19 mouse cellular contexts compared by ENCODE assay signal in genomic region chr3:57603891-57604617, GRCm38 (mm10). TPM values are rescaled to one million over a fixed set of nuclear protein-coding genes. Genes with fewer than 3 reads are reported as not detected.
A peak's percentile ranks its signal among the peaks of the same experiment; 100 is the strongest.
DNase-seq lines count a peak whose midpoint lies in the region; ATAC-seq and TF ChIP-seq lines count a peak whose summit lies in the region.
"Had no signal": no experiment of that assay in that cellular context is flagged by ENCODE, and none has a peak within 500 bp of the region (broad histone marks: within the 10 kb centered on the region; RNA-seq: fewer than 3 reads in every experiment).

No protein-coding gene starts in this region.

- no peak for TF ChIP-seq CTCF in gastrocnemius, adult 2 months (IDR thresholded peaks at IDR 0.05)
- TF ChIP-seq CTCF in kidney, adult 2 months (conservative IDR thresholded peaks at IDR 0.05; ENCODE audit: insufficient read depth, insufficient read length, low read depth, low read length) = no peak
- peak; percentile 7; the same call in 1 of the 2 replicates for TF ChIP-seq CTCF in lung, embryonic 14.5 days (IDR thresholded peaks at IDR 0.05; ENCODE audit: low read depth)
- no peak for TF ChIP-seq CTCF in stomach, postnatal 0 days (IDR thresholded peaks at IDR 0.05; ENCODE audit: low read depth)

- 64% methylated on average over 5 of the region's 5 CpGs for WGBS in kidney, adult 2 months
- WGBS in kidney, embryonic 14.5 days = 65% methylated on average over 5 of the region's 5 CpGs
- WGBS in lung, embryonic 14.5 days = 67% methylated on average over 5 of the region's 5 CpGs
- 57% methylated on average over 5 of the region's 5 CpGs for WGBS in stomach, postnatal 0 days
- WGBS in midbrain, embryonic 14.5 days = 72% methylated on average over 5 of the region's 5 CpGs

- no peaks in the 10 kb centered on the region for H3K36me3 ChIP-seq in kidney, adult 2 months (ENCODE audit: control insufficient read depth, insufficient read depth, low read length)
- no peaks in the 10 kb centered on the region for H3K36me3 ChIP-seq in kidney, embryonic 14.5 days (ENCODE audit: control insufficient read depth, insufficient read depth, low read length)
- no peaks in the 10 kb centered on the region for H3K36me3 ChIP-seq in lung, embryonic 14.5 days (ENCODE audit: insufficient read depth)
- H3K36me3 ChIP-seq in stomach, postnatal 0 days (ENCODE audit: control insufficient read depth, insufficient read depth, low read length) = no peaks in the 10 kb centered on the region
- H3K36me3 ChIP-seq in midbrain, embryonic 14.5 days (ENCODE audit: control insufficient read depth, insufficient read depth, low read length) = no peaks in the 10 kb centered on the region
- H3K36me3 ChIP-seq: forebrain, embryonic 10.5 days had no signal

- H3K4me1 ChIP-seq in kidney, adult 2 months (ENCODE audit: control insufficient read depth, insufficient read depth, low read length) = no peaks in the 10 kb centered on the region
- H3K4me1 ChIP-seq in kidney, embryonic 14.5 days (ENCODE audit: control insufficient read depth, insufficient read depth, low read length) = no peaks in the 10 kb centered on the region
- H3K4me1 ChIP-seq in lung, embryonic 14.5 days (ENCODE audit: insufficient read depth) = no peaks in the 10 kb centered on the region
- H3K4me1 ChIP-seq in stomach, postnatal 0 days (replicated peaks; ENCODE audit: control insufficient read depth, insufficient read depth) = no peaks in the 10 kb centered on the region
- no peaks in the 10 kb centered on the region for H3K4me1 ChIP-seq in midbrain, embryonic 14.5 days (ENCODE audit: control insufficient read depth, insufficient read depth, low read length)
- H3K4me1 ChIP-seq: forebrain, embryonic 10.5 days had no signal

- no peaks in the 10 kb centered on the region for H3K9me3 ChIP-seq in kidney, embryonic 14.5 days (ENCODE audit: control insufficient read depth, low read length)
- H3K9me3 ChIP-seq in lung, embryonic 14.5 days (ENCODE audit: low read depth, low read length) = no peaks in the 10 kb centered on the region
- no peaks in the 10 kb centered on the region for H3K9me3 ChIP-seq in stomach, postnatal 0 days (ENCODE audit: control insufficient read depth, low read length)
- no peaks in the 10 kb centered on the region for H3K9me3 ChIP-seq in midbrain, embryonic 14.5 days (ENCODE audit: control insufficient read depth, low read length)
- H3K9me3 ChIP-seq: forebrain, embryonic 10.5 days had no signal

- no peak for DNase-seq in gastrocnemius, adult 2 months
- DNase-seq in gastrocnemius, postnatal 25 days = no peak
- peak; percentile 53 for DNase-seq in kidney, adult 2 months
- no peak for DNase-seq in lung, embryonic 14.5 days
- DNase-seq in lung, postnatal 14 days = no peak
- no peak for DNase-seq in stomach, postnatal 0 days (ENCODE audit: low spot score)
- DNase-seq in midbrain, embryonic 14.5 days = no peak
- DNase-seq: adrenal gland, postnatal 25 days; cerebellum, adult 9-10 months; gastrocnemius, postnatal 14 days; kidney, adult 18-20 months had no signal

- ATAC-seq in kidney, embryonic 14.5 days (ENCODE audit: low FRiP score, low TSS enrichment) = no peak
- no peak for ATAC-seq in lung, embryonic 14.5 days (ENCODE audit: insufficient read depth)
- no peak for ATAC-seq in stomach, postnatal 0 days (ENCODE audit: low FRiP score, low TSS enrichment)
- no peak for ATAC-seq in midbrain, embryonic 14.5 days (ENCODE audit: low FRiP score, low TSS enrichment)
- ATAC-seq: forebrain, embryonic 16.5 days; inflammation-experienced regulatory T-cells, adult 6 months had no signal

- no peaks in the 10 kb centered on the region for H3K27me3 ChIP-seq in kidney, adult 2 months (replicated peaks; ENCODE audit: control insufficient read depth, insufficient read depth, low read length)
- no peaks in the 10 kb centered on the region for H3K27me3 ChIP-seq in kidney, embryonic 14.5 days (ENCODE audit: control insufficient read depth, insufficient read depth, low read length)
- no peaks in the 10 kb centered on the region for H3K27me3 ChIP-seq in lung, embryonic 14.5 days (ENCODE audit: insufficient read depth, low read length)
- no peaks in the 10 kb centered on the region for H3K27me3 ChIP-seq in stomach, postnatal 0 days (ENCODE audit: control insufficient read depth, insufficient read depth, low read length)
- H3K27me3 ChIP-seq in midbrain, embryonic 14.5 days (ENCODE audit: control insufficient read depth, insufficient read depth, low read length) = no peaks in the 10 kb centered on the region

- no peak overlapping the region for H3K4me2 ChIP-seq in kidney, embryonic 14.5 days (replicated peaks; ENCODE audit: low read depth, low read length)
- no peak overlapping the region for H3K4me2 ChIP-seq in lung, embryonic 14.5 days
- no peak overlapping the region for H3K4me2 ChIP-seq in stomach, postnatal 0 days (replicated peaks; ENCODE audit: low read depth)
- H3K4me2 ChIP-seq in midbrain, embryonic 14.5 days (ENCODE audit: low read length) = no peak overlapping the region
- H3K4me2 ChIP-seq: hindbrain, embryonic 14.5 days; midbrain, embryonic 11.5 days had no signal

- peak overlapping the region; percentile 69 for H3K27ac ChIP-seq in gastrocnemius, adult 2 months
- H3K27ac ChIP-seq in kidney, adult 2 months (ENCODE audit: insufficient read depth, low read depth, low read length) = no peak overlapping the region
- no peak overlapping the region for H3K27ac ChIP-seq in kidney, embryonic 14.5 days (ENCODE audit: low read depth, low read length)
- no peak overlapping the region for H3K27ac ChIP-seq in lung, embryonic 14.5 days (ENCODE audit: low read depth)
- 0 out of 2 replicates have a peak overlapping the region, but pooled peaks have one; percentile 24 for H3K27ac ChIP-seq in stomach, postnatal 0 days (replicated peaks)
- H3K27ac ChIP-seq in midbrain, embryonic 14.5 days (replicated peaks; ENCODE audit: low read depth, low read length) = no peak overlapping the region
- H3K27ac ChIP-seq: forebrain, embryonic 10.5 days; hindbrain, embryonic 14.5 days; liver, embryonic 14.5 days had no signal

- intact Hi-C loops in gastrocnemius, adult 2 months (cut with DNase I) = no loop called here

- TF ChIP-seq POLR2A in kidney, adult 2 months (IDR thresholded peaks at IDR 0.05; ENCODE audit: low read depth, low read length) = no peak

- H3K4me3 ChIP-seq in gastrocnemius, adult 2 months = no peak overlapping the region
- no peak overlapping the region for H3K4me3 ChIP-seq in kidney, adult 2 months (ENCODE audit: insufficient read depth, low read depth, low read length)
- H3K4me3 ChIP-seq in kidney, embryonic 14.5 days (ENCODE audit: low read length) = no peak overlapping the region
- H3K4me3 ChIP-seq in lung, embryonic 14.5 days (ENCODE audit: low read depth, low read length) = no peak overlapping the region
- H3K4me3 ChIP-seq in stomach, postnatal 0 days (ENCODE audit: low read depth, low read length) = no peak overlapping the region
- H3K4me3 ChIP-seq in midbrain, embryonic 14.5 days (replicated peaks; ENCODE audit: low read depth, low read length) = no peak overlapping the region
- H3K4me3 ChIP-seq: forebrain, embryonic 10.5 days had no signal

- no peak for TF ChIP-seq EP300 in stomach, postnatal 0 days (optimal IDR thresholded peaks at IDR 0.05)

- H3K9ac ChIP-seq in kidney, embryonic 14.5 days (ENCODE audit: low read depth, low read length) = no peak overlapping the region
- H3K9ac ChIP-seq in lung, embryonic 14.5 days = no peak overlapping the region
- H3K9ac ChIP-seq in stomach, postnatal 0 days (ENCODE audit: low read length) = no peak overlapping the region
- H3K9ac ChIP-seq in midbrain, embryonic 14.5 days (replicated peaks; ENCODE audit: low read length) = no peak overlapping the region
- H3K9ac ChIP-seq: hindbrain, embryonic 14.5 days; liver, embryonic 14.5 days had no signal

RNA-seq across cellular contexts. Expression of gene Wwtr1, which starts 28.3 kb away (rescaled TPM):
- total RNA-seq in gastrocnemius, adult 2 months (2021) = 10 to 100 TPM; 22.4 to 31.7 TPM
- total RNA-seq in gastrocnemius, postnatal 25 days (2021) = 10 to 100 TPM; 28.3 to 33.1 TPM
- 29.6 and 31.2 TPM in 2 replicates for polyA plus RNA-seq in kidney, adult 2 months (2012; rRNA removed)
- 17.7 and 20.7 TPM in 2 replicates for polyA plus RNA-seq in kidney, embryonic 14.5 days (2014; fragmentation: Nextera tagmentation; extraction: Ambion mirVana)
- 23.4 and 24.8 TPM in 2 replicates for polyA plus RNA-seq in lung, embryonic 14.5 days (2014; fragmentation: Nextera tagmentation; extraction: Ambion mirVana)
- 20.7 and 21.0 TPM in 2 replicates for polyA plus RNA-seq in stomach, postnatal 0 days (2015; fragmentation: Nextera tagmentation; extraction: Ambion mirVana)
- 7.2 TPM in 2 replicates for polyA plus RNA-seq in midbrain, embryonic 14.5 days (2014; fragmentation: Nextera tagmentation; extraction: Ambion mirVana)
- total RNA-seq: megakaryocyte progenitor cell, adult 5-6 weeks had no signal

RNA-seq across cellular contexts. Expression of gene Commd2, which starts 47.5 kb away (rescaled TPM):
- 10 to 100 TPM; 10.4 to 12.1 TPM for total RNA-seq in gastrocnemius, adult 2 months (2021)
- 10 to 100 TPM; 11.1 to 11.3 TPM for total RNA-seq in gastrocnemius, postnatal 25 days (2021)
- 24.2 and 26.1 TPM in 2 replicates for polyA plus RNA-seq in kidney, adult 2 months (2012; rRNA removed)
- 82.2 and 97.4 TPM in 2 replicates for polyA plus RNA-seq in kidney, embryonic 14.5 days (2014; fragmentation: Nextera tagmentation; extraction: Ambion mirVana)
- polyA plus RNA-seq in lung, embryonic 14.5 days (2014; fragmentation: Nextera tagmentation; extraction: Ambion mirVana) = 102 and 106 TPM in 2 replicates
- 71.6 and 79.2 TPM in 2 replicates for polyA plus RNA-seq in stomach, postnatal 0 days (2015; fragmentation: Nextera tagmentation; extraction: Ambion mirVana)
- 82.8 and 85.1 TPM in 2 replicates for polyA plus RNA-seq in midbrain, embryonic 14.5 days (2014; fragmentation: Nextera tagmentation; extraction: Ambion mirVana)

Comparison
In these comparisons a context has a peak if more than half of its experiments do, and no peak if none do; other contexts are left out.
1. H3K27ac ChIP-seq: peak in gastrocnemius, adult 2 months (single experiment) and stomach, postnatal 0 days (single experiment); none in kidney, adult 2 months (single experiment), kidney, embryonic 14.5 days (single experiment), lung, embryonic 14.5 days (single experiment) and midbrain, embryonic 14.5 days (single experiment).